Mouse (Mus musculus) liver, embryonic 15.5 days (tissue): ENCODE data around the gene Olfr878. TPM values are rescaled to one million over a fixed set of nuclear protein-coding genes. Genes with fewer than 3 reads are reported as not detected.

Experiments
- ATAC-seq: fragments of 200-750 bp; cut with Nextera tagmentation; 2 replicates; pipeline ENCODE4 v1.8.0; 2017; ENCODE audit warnings: moderate number of reproducible peaks, mild to moderate bottlenecking, moderate library complexity; ENCODE audit not compliant: insufficient read depth
- H3K27ac ChIP-seq: fragments of 300-500 bp; sonication (generic); replicated peaks from 2 replicates; pipeline ENCODE4 v1.5.1; 2015; ENCODE audit warnings: mild to moderate bottlenecking, inconsistent platforms
- H3K27me3 ChIP-seq: fragments of 300-500 bp; sonication (generic); 2 replicates; pipeline ENCODE4 v1.6.1; 2015; ENCODE audit warnings: mild to moderate bottlenecking, inconsistent platforms
- H3K36me3 ChIP-seq: fragments of 300-500 bp; sonication (generic); replicated peaks from 2 replicates; pipeline ENCODE4 v1.6.1; 2015; ENCODE audit warnings: moderate library complexity, mild to moderate bottlenecking, inconsistent platforms
- H3K4me1 ChIP-seq: fragments of 300-500 bp; sonication (generic); replicated peaks from 2 replicates; pipeline ENCODE4 v1.6.1; 2015; ENCODE audit warnings: inconsistent platforms
- H3K4me2 ChIP-seq: fragments of 300-500 bp; sonication (generic); 2 replicates; pipeline ENCODE4 v1.6.1; 2015; ENCODE audit warnings: moderate library complexity, mild to moderate bottlenecking, inconsistent platforms
- H3K4me3 ChIP-seq: fragments of 300-500 bp; sonication (generic); replicated peaks from 2 replicates; pipeline ENCODE4 v1.5.1; 2015; ENCODE audit warnings: mild to moderate bottlenecking, inconsistent platforms
- H3K9ac ChIP-seq: fragments of 300-500 bp; sonication (generic); 2 replicates; pipeline ENCODE4 v1.6.1; 2015; ENCODE audit warnings: moderate library complexity, mild to moderate bottlenecking, inconsistent platforms
- H3K9me3 ChIP-seq: fragments of 300-500 bp; sonication (generic); replicated peaks from 2 replicates; pipeline ENCODE4 v1.6.1; 2016; ENCODE audit warnings: inconsistent platforms
- WGBS: fragments of 180-500 bp; shearing (Covaris S2); methylation state at CpG from one replicate; pipeline ENCODE4 v1.1.7; 2015; ENCODE audit warnings: mixed read lengths; ENCODE audit not compliant: insufficient replicate concordance; 5-methylcytosine and 5-hydroxymethylcytosine counted together
- polyA plus RNA-seq: library from polyadenylated mRNA; unstranded; fragments of >200 nt; fragmentation: Nextera tagmentation; extraction: Ambion mirVana; gene quantifications from 2 replicates; pipeline ENCODE4 v1.2.1, GENCODE M21; 2015

The Olfr878 gene
- polyA plus RNA-seq, 1 experiment from 2014 or later = not detected

DNA sequence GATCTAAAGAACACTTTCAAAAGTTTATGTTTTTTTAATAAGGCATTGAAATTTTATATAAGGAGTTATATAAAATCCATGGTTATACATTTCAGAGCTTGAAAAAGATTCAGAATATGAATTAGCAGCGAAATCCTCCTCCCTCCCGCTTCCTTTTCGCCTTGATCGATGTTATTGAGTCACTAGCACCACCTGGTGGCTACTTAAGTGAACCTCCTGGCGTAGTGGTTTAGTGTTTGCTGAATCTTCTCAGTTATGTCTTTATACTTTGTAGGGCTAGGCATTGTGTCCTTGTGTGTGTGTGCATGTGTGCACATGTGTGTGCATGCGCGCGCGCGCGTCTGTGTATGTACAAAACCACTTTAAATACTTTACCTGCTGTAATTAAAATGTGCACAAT lies 14.9 kb downstream of the Olfr878 start:
- no peak for ATAC-seq
- H3K36me3 ChIP-seq = no peaks in the 10 kb centered on the region
- 8% methylated on average over 11 of the region's 11 CpGs for WGBS

DNA sequence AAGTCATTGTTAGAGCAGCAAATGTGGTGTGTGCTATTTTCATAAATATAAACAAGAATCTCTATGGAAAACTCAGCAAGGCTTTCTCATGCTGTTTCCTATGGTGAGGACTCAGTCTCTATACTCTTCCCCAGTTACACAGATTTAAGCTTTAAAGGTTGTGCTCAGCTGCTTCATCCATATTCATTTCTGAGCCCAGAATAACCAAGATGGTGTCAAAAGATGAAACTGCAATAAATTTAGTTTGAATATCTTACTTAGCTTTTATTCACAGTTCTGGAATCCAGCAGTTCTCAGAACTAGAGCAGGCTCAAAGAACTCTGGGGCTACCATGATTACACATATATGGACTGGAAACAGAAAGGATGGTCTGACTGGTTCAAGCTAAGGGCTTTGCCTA lies 16.5 kb downstream of the Olfr878 start:
- H3K27me3 ChIP-seq = no peaks in the 10 kb centered on the region
- no peaks in the 10 kb centered on the region for H3K9me3 ChIP-seq
- no peak for ATAC-seq
- H3K27ac ChIP-seq = no peak overlapping the region
- no peak overlapping the region for H3K9ac ChIP-seq
- no peaks in the 10 kb centered on the region for H3K4me1 ChIP-seq
- H3K4me3 ChIP-seq = no peak overlapping the region
- no peaks in the 10 kb centered on the region for H3K36me3 ChIP-seq
- no peak overlapping the region for H3K4me2 ChIP-seq

More for the DNA sequence above, 14.9 kb downstream of the Olfr878 start:
- Histone ChIP-seq H3K4me3 (no peak overlapping the region), H3K4me1 (no peaks in the 10 kb centered on the region), H3K9me3 (no peaks in the 10 kb centered on the region), H3K27me3 (no peaks in the 10 kb centered on the region), H3K9ac (no peak overlapping the region), H3K27ac (no peak overlapping the region), H3K4me2 (no peak overlapping the region)

DNA sequence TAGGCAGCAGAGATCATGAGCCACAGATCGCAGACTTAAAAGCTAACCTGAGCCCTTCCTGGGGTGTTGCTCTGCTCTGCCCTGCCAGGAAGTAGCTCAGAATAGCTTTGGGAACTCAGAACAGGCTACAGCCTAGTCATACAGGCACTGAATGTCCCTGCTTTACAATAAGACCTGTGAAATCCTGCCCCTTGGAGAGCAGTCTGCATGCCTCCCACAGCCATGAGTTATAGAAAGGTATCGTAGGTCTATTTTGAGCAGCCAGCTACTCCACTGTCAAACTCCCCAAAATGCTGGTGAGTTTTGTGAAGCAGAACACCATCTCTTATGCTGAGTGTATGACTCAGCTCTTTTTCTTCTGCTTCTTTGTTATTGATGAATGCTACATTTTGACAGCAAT lies 23.5 kb downstream of the Olfr878 start:
- ATAC-seq = no peak
- Histone ChIP-seq H3K4me1 (no peaks in the 10 kb centered on the region), H3K27ac (no peak overlapping the region), H3K36me3 (no peaks in the 10 kb centered on the region), H3K27me3 (no peaks in the 10 kb centered on the region), H3K9ac (no peak overlapping the region), H3K4me3 (no peak overlapping the region), H3K9me3 (no peaks in the 10 kb centered on the region), H3K4me2 (no peak overlapping the region)
- 62% methylated on average over 2 of the region's 2 CpGs for WGBS

Other genes starting within 250 kb of the Olfr878 start
- gene Panx3, start 248.6 kb upstream of the Olfr878 start, polyA plus RNA-seq = not detected in 2 replicates
- gene Olfr160, start 201.6 kb upstream of the Olfr878 start, polyA plus RNA-seq = not detected in 2 replicates
- gene Olfr874, start 172.7 kb upstream of the Olfr878 start, polyA plus RNA-seq = not detected in 2 replicates
- not detected in 2 replicates for gene Olfr875, start 146.0 kb upstream of the Olfr878 start, polyA plus RNA-seq
- not detected in 2 replicates for gene Olfr876, start 114.8 kb upstream of the Olfr878 start, polyA plus RNA-seq
- not detected in 2 replicates for gene Olfr877, start 63.6 kb upstream of the Olfr878 start, polyA plus RNA-seq
- gene Olfr145, start 21.1 kb upstream of the Olfr878 start, polyA plus RNA-seq = not detected in 2 replicates
- gene Olfr881, start 74.0 kb downstream of the Olfr878 start, polyA plus RNA-seq = not detected in 2 replicates
- gene Olfr883, start 108.0 kb downstream of the Olfr878 start, polyA plus RNA-seq = not detected in 2 replicates
- gene Olfr884, start 128.7 kb downstream of the Olfr878 start, polyA plus RNA-seq = not detected in 2 replicates
- gene Olfr885, start 143.5 kb downstream of the Olfr878 start, polyA plus RNA-seq = not detected in 2 replicates
- not detected in 2 replicates for gene Olfr887, start 166.2 kb downstream of the Olfr878 start, polyA plus RNA-seq
- gene Olfr888, start 190.3 kb downstream of the Olfr878 start, polyA plus RNA-seq = not detected in 2 replicates
- 0.09 and 0.13 TPM in 2 replicates for gene Olfr889, start 197.4 kb downstream of the Olfr878 start, polyA plus RNA-seq
- gene Olfr890, start 224.7 kb downstream of the Olfr878 start, polyA plus RNA-seq = not detected in 2 replicates